Mouse (Mus musculus) liver, adult 2 months (tissue): ENCODE results near the gene Rdm1. TPM values are rescaled to one million over a fixed set of nuclear protein-coding genes. Genes with fewer than 3 reads are reported as not detected.
"Not testable (repeated sequence)": the region's sequence is repeated elsewhere in the genome, so short reads cannot be mapped to it uniquely, and the experiment has no call there.

Source experiments
- DNase-seq: peaks from one replicate; pipeline ENCODE4 v3.0.0-alpha.2; 2011; ENCODE audit warnings: low read depth, low spot score; ENCODE audit errors: extremely low read depth
- H3K27ac ChIP-seq: fragments of 200-500 bp; replicated peaks from 2 replicates; pipeline ENCODE4 v1.5.1; 2012; ENCODE audit warnings: low read depth, mild to moderate bottlenecking, control low read depth, inconsistent platforms, low read length; ENCODE audit not compliant: insufficient read depth
- H3K27me3 ChIP-seq: fragments of 200-500 bp; 2 replicates; pipeline ENCODE4 v1.6.1; 2012; ENCODE audit warnings: mild to moderate bottlenecking, moderate library complexity, low read length, inconsistent platforms; ENCODE audit not compliant: control insufficient read depth, insufficient read depth
- H3K36me3 ChIP-seq: fragments of 200-500 bp; 2 replicates; pipeline ENCODE4 v1.6.1; 2012; ENCODE audit warnings: low read length, inconsistent platforms; ENCODE audit not compliant: control insufficient read depth, insufficient read depth
- H3K4me1 ChIP-seq: fragments of 200-500 bp; 2 replicates; pipeline ENCODE4 v1.6.1; 2011; ENCODE audit warnings: low read length; ENCODE audit not compliant: control insufficient read depth, insufficient read depth
- H3K4me3 ChIP-seq: fragments of 200-500 bp; 2 replicates; pipeline ENCODE4 v1.5.1; 2011; ENCODE audit warnings: low read depth, mild to moderate bottlenecking, control low read depth, low read length, moderate library complexity; ENCODE audit not compliant: insufficient read depth
- H3K79me2 ChIP-seq: fragments of 200-500 bp; 2 replicates; pipeline ENCODE4 v1.6.1; 2012; ENCODE audit warnings: inconsistent platforms, mild to moderate bottlenecking, low read length, moderate library complexity; ENCODE audit not compliant: control insufficient read depth, insufficient read depth
- H3K9ac ChIP-seq: fragments of 200-500 bp; 2 replicates; pipeline ENCODE4 v1.6.1; 2012; ENCODE audit warnings: low read depth, mild to moderate bottlenecking, control low read depth, inconsistent platforms, low read length
- CTCF ChIP-seq: fragments of 200-500 bp; IDR thresholded peaks from 2 replicates; pipeline ENCODE4 v1.5.1; 2011; ENCODE audit warnings: low read depth, low read length, control low read depth
- POLR2A ChIP-seq: fragments of 200-500 bp; IDR thresholded peaks from 2 replicates; pipeline ENCODE4 v1.6.1; 2011; ENCODE audit warnings: low read length, control low read depth; ENCODE audit not compliant: insufficient read depth; ENCODE audit errors: extremely low read depth
- WGBS: fragments of 180-500 bp; shearing (Covaris S2); methylation state at CpG from one replicate; pipeline ENCODE4 v1.1.7; 2018; 5-methylcytosine and 5-hydroxymethylcytosine counted together
- polyA plus RNA-seq: library from polyadenylated mRNA; depleted of rRNA; stranded (reverse); fragments of >200 nt; gene quantifications from 2 replicates; pipeline ENCODE4 v1.2.3, GENCODE M21; 2012
- total RNA-seq: library from RNA; depleted of rRNA; stranded (reverse); fragments of >200 nt; gene quantifications from 2 replicates; pipeline ENCODE4 v1.2.3, GENCODE M21; 2014

Rdm1 gene
- total and polyA plus RNA-seq, 2 experiments: 12.4 to 12.9 TPM

DNA sequence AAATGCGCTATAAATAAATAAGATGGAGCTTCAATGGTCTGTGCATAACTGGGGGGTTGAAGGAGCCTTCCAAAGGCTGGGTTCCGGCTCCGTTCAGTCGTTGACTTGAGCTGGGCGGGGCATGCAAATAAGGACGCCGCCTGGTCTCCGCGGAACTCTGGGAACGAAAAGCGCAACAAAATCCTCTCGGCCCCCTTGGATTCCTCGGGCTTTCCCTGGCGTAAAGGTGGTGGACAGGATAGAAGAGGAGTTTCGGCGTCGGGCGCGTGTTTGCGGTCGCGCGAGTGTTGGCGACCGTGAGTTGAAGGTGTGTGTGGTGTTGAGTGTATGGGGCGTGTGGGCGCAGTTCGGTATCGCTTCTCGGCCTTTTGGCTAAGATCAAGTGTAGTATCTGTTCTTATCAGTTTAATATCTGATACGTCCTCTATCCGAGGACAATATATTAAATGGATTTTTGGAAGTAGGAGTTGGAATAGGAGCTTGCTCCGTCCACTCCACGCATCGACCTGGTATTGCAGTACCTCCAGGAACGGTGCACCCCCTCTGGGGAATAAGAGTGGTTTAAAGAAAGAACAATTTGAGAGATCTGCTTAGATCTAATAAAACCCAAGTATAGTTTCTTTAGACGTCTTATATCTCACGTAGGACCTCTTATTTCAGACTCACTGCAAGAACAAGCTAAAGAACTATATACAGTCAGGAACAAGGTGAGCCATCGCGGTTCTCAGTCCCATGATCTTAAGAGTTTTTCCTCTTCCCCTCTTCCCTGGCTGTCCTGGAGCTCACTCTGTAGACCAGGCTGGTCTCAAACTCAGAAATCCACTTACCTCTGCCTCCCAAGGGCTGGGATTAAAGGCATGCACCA, 31.1 kb downstream of the Rdm1 start:
- Histone ChIP-seq H3K27ac (peak overlapping the region; percentile 100), H3K9ac (peak overlapping the region; percentile 95), H3K4me1 (peaks cover 13% of the 10 kb centered on the region), H3K4me3 (peak overlapping the region; percentile 56; the same call in 1 of the 2 replicates)
- H3K79me2 ChIP-seq, H3K27me3 ChIP-seq, H3K36me3 ChIP-seq: not testable (repeated sequence)
- under 1% methylated on average over 39 of the region's 40 CpGs for WGBS
- DNase-seq: peak; percentile 98
- peak; percentile 85 for TF ChIP-seq POLR2A

DNA sequence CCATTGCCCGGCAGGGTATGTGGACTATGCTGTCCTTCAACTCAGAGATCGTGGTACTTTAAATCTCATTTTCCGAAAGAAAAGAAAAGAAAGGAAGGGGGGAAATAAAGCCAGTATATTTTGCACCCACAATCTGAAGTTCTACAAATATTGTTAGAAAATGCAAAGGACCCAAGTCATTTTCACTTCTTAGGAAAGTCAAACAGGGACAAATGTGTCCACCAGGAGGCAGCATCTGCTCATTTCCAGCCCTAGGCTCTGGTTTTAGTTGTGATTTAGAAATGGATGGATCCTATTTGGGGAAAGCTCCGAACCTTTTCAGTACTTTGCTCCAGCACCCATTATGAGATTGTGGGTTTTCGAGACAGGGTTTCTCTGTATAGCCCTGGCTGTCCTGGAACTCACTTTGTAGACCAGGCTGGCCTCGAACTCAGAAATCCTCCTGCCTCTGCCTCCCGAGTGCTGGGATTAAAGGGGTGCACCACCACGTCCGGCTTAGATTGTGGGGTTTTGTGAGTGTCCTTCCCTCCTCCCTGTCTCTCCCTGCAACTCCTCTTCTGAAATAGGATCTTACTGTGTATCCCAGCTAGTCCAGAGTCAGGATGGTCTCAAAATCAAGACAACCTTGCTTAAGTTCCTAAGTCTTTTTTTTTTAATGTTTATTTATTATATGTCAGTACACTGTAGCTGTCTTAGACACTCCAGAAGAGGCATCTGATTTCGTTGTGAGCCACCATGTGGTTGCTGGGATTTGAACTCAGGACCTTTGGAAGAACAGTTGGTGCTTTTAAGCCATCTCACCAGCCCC, 32.0 kb downstream of the Rdm1 start:
- Histone ChIP-seq H3K4me3 (no peak overlapping the region), H3K4me1 (peaks cover 17% of the 10 kb centered on the region), H3K27ac (peak overlapping the region; percentile 48), H3K36me3 (no peaks in the 10 kb centered on the region), H3K79me2 (no peaks in the 10 kb centered on the region), H3K27me3 (no peaks in the 10 kb centered on the region), H3K9ac (no peak overlapping the region)
- WGBS: 19% methylated on average over 10 of the region's 10 CpGs
- TF ChIP-seq CTCF (peak; percentile 52), POLR2A (no peak)
- DNase-seq: peak; percentile 76

DNA sequence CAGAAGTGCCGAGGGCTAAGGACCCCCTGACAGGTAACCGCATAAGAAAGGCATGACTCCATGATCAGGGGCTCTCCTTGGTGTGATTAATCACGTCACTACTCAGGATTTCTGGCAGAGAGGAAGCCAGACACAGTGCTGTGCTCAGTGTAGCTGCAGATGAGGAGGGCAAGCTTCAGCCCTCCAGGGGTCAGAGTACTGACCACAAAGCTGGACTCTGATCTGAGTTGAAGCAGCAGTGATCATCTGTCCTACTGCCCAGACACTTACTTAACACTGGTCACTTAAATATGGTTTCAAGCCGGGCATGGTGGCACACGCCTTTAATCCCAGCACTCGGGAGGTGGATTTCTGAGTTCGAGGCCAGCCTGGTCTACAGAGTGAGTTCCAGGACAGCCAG, 34.2 kb downstream of the Rdm1 start:
- H3K27ac ChIP-seq: peak overlapping the region; percentile 52
- H3K4me3 ChIP-seq: no peak overlapping the region
- no peaks in the 10 kb centered on the region for H3K27me3 ChIP-seq
- no peaks in the 10 kb centered on the region for H3K36me3 ChIP-seq
- H3K9ac ChIP-seq: peak overlapping the region; percentile 8; the same call in 1 of the 2 replicates
- 40% methylated on average over 7 of the region's 7 CpGs for WGBS
- H3K79me2 ChIP-seq: no peaks in the 10 kb centered on the region
- H3K4me1 ChIP-seq: peaks cover 19% of the 10 kb centered on the region
- TF ChIP-seq CTCF: 0 out of 2 replicates have a peak, but pooled peaks have one; percentile 18
- TF ChIP-seq POLR2A: no peak
- peak; percentile 86 for DNase-seq

DNA sequence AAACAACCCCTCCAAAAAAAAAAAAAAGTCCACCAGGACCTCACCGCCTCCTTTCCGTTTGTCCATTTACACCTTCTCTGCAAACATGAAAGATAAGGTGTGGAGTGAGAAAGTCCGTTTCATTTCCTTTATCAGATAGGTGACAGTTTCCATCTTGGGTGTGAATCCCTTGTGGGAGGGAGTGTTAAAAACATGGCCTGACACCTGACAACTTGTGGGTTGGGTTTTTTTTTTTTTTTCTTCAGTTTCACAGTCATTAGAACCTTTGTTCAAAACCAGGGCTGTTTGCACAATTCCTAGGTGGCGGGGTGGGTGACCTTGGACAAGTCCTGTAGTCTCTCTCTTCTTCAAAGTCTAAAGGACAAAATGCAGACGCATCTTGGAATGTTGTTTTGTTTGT, 34.8 kb downstream of the Rdm1 start:
- TF ChIP-seq CTCF (no peak), POLR2A (no peak)
- Histone ChIP-seq H3K79me2 (peaks cover 5% of the 10 kb centered on the region; the same call in 1 of the 2 replicates), H3K4me3 (no peak overlapping the region), H3K4me1 (peaks cover 19% of the 10 kb centered on the region), H3K27me3 (no peaks in the 10 kb centered on the region), H3K9ac (no peak overlapping the region), H3K27ac (peak overlapping the region; percentile 34), H3K36me3 (no peaks in the 10 kb centered on the region)
- 18% methylated on average over 5 of the region's 5 CpGs for WGBS
- DNase-seq: peak; percentile 75

DNA sequence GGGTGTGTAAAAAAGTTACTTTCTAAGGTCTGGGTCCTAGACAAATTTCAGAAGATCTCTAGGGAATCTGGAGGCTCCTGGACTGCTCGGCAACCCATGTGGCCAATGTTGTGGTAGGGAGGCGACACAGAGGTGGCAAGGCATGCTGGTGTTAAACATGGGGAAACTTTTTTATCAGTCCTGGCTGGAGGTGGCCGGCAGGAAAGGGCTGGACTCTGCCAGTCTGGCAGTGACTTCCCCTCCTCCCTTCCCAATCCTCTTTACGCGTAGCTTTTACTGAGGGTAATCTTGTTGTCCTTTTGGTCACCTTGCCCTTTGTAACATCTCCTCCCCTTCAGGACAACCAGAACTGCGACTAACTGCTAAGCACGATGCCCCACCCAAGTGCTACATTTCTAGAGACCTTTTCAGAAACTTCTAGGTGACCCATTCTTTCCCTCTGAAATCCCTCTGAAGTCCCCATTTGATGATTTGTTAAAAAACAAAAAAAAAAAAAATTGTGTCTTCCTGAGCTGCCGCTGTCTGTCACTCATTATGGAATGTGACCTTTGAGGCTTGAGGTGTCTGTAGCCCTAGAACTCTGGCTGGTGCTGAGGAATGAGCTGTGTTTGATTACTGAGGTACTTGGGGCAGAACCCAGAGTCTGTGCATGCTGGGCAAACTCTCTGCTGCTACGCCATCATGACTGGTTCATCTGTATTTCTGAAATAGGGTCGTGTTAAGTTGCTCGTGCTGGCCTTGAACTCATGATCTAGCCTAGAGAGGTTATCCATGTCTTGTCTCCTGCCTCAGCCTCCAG, 36.4 kb downstream of the Rdm1 start:
- no peak for TF ChIP-seq POLR2A
- TF ChIP-seq CTCF: no peak
- peak overlapping the region; percentile 62 for H3K27ac ChIP-seq

More for the DNA sequence above, 36.4 kb downstream of the Rdm1 start:
- peaks cover 19% of the 10 kb centered on the region for H3K4me1 ChIP-seq
- DNase-seq: peak; percentile 88
- peaks cover 11% of the 10 kb centered on the region; the same call in 1 of the 2 replicates for H3K79me2 ChIP-seq
- 16% methylated on average over 11 of the region's 11 CpGs for WGBS
- no peak overlapping the region for H3K4me3 ChIP-seq
- H3K27me3 ChIP-seq: no peaks in the 10 kb centered on the region
- no peaks in the 10 kb centered on the region for H3K36me3 ChIP-seq
- H3K9ac ChIP-seq: no peak overlapping the region
